Mouse (Mus musculus): Measurements from ENCODE around the gene Hoxa6. TPM values are rescaled to one million over a fixed set of nuclear protein-coding genes. Genes with fewer than 3 reads are reported as not detected.

Hoxa6 gene
- polyA plus RNA-seq, 1 experiment from 2014 or later, result 9.4 TPM

DNA sequence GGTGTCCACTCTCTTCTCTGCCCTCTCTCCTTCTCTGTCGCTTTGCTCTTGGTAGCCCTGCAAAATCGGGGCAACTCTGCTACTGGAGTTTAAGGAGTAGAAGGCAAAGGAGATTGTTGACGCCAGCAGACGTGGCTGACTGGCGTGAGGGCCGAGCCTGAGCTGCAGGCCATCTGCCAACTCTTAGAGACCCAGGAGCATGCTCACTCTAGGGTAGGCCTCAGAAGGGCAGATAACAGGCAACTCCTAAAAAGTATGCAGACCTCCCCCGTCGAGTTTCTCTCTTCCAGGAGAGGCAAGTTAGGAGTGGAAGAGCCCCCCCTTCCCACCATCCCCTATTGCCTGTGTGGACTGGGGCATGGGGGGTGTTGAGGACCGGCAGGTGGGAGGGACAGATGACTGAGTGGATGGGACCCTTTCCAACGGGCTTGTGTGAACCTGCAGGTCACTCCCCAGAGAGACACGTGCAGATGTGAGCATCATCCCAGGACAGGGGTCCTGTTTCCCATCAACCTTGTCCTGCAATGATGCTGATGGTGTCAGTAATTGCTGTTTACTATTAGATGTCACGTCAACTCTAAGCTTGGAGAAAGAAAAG lies 49.3 kb downstream of the Hoxa6 start:
- Histone ChIP-seq H3K36me3 (ENCODE audit: control insufficient read depth, insufficient read depth, low read length) (no peaks in the 10 kb centered on the region), H3K4me3 (ENCODE audit: low read length) (peak overlapping the region; percentile 67), H3K27me3 (replicated peaks; ENCODE audit: control insufficient read depth, insufficient read depth, low read length) (peaks cover 18% of the 10 kb centered on the region), H3K4me1 (ENCODE audit: control insufficient read depth, insufficient read depth, low read depth, low read length) (peaks cover 10% of the 10 kb centered on the region), H3K27ac (ENCODE audit: low read depth, low read length) (peak overlapping the region; percentile 83), H3K9ac (ENCODE audit: low read depth, low read length) (peak overlapping the region; percentile 78), H3K9me3 (ENCODE audit: control insufficient read depth, low read length) (no peaks in the 10 kb centered on the region), H3K4me2 (ENCODE audit: low read length) (peak overlapping the region; percentile 80)
- peak; percentile 13; the same call in 1 of the 2 replicates for ATAC-seq
- WGBS, result 2% methylated on average over 12 of the region's 12 CpGs

- H3K9me3 ChIP-seq (ENCODE audit: control insufficient read depth, low read length), result no peaks in the 10 kb centered on the region
- H3K4me1 ChIP-seq (ENCODE audit: control insufficient read depth, insufficient read depth, low read depth, low read length), result peaks cover 10% of the 10 kb centered on the region
- H3K27me3 ChIP-seq (replicated peaks; ENCODE audit: control insufficient read depth, insufficient read depth, low read length), result peaks cover 19% of the 10 kb centered on the region
- ATAC-seq, result peak; percentile 88
- peak within 1 kb of the TSS; percentile 80 for H3K4me2 ChIP-seq (ENCODE audit: low read length)
- peak within 1 kb of the TSS; percentile 78 for H3K9ac ChIP-seq (ENCODE audit: low read depth, low read length)
- WGBS, result under 1% methylated on average over 48 of the region's 55 CpGs
- peak within 1 kb of the TSS; percentile 83 for H3K27ac ChIP-seq (ENCODE audit: low read depth, low read length)
- H3K4me3 ChIP-seq (ENCODE audit: low read length), result peak within 1 kb of the TSS; percentile 67
- H3K36me3 ChIP-seq (ENCODE audit: control insufficient read depth, insufficient read depth, low read length), result no peaks in the 10 kb centered on the region
Measured at GRCm38 (mm10) chr6:52158276-52159051, 50.1 kb downstream of the Hoxa6 start, which contains the start of gene Hoxa1. TSS of gene Hoxa1 (minus strand) at chr6:52158317.

GRCm38 (mm10) chr6:52157466-52158275 lies 50.9 kb downstream of the Hoxa6 start:
- H3K9ac ChIP-seq (ENCODE audit: low read depth, low read length), result peak overlapping the region; percentile 19; the same call in 1 of the 2 replicates
- WGBS, result 2% methylated on average over 32 of the region's 32 CpGs
- no peaks in the 10 kb centered on the region for H3K9me3 ChIP-seq (ENCODE audit: control insufficient read depth, low read length)
- peaks cover 10% of the 10 kb centered on the region for H3K4me1 ChIP-seq (ENCODE audit: control insufficient read depth, insufficient read depth, low read depth, low read length)
- H3K4me2 ChIP-seq (ENCODE audit: low read length), result peak overlapping the region; percentile 80
- H3K27ac ChIP-seq (ENCODE audit: low read depth, low read length), result no peak overlapping the region
- H3K27me3 ChIP-seq (replicated peaks; ENCODE audit: control insufficient read depth, insufficient read depth, low read length), result peaks cover 21% of the 10 kb centered on the region
- H3K4me3 ChIP-seq (ENCODE audit: low read length), result peak overlapping the region; percentile 67
- no peaks in the 10 kb centered on the region for H3K36me3 ChIP-seq (ENCODE audit: control insufficient read depth, insufficient read depth, low read length)
- ATAC-seq, result peak; percentile 73; the same call in 1 of the 2 replicates

GRCm38 (mm10) chr6:52156551-52157200 lies 51.8 kb downstream of the Hoxa6 start:
- Histone ChIP-seq H3K27ac (ENCODE audit: low read depth, low read length) (no peak overlapping the region), H3K27me3 (replicated peaks; ENCODE audit: control insufficient read depth, insufficient read depth, low read length) (peaks cover 28% of the 10 kb centered on the region), H3K4me1 (ENCODE audit: control insufficient read depth, insufficient read depth, low read depth, low read length) (peaks cover 10% of the 10 kb centered on the region), H3K4me2 (ENCODE audit: low read length) (peak overlapping the region; percentile 80), H3K36me3 (ENCODE audit: control insufficient read depth, insufficient read depth, low read length) (no peaks in the 10 kb centered on the region), H3K4me3 (ENCODE audit: low read length) (peak overlapping the region; percentile 9; the same call in 1 of the 2 replicates), H3K9me3 (ENCODE audit: control insufficient read depth, low read length) (no peaks in the 10 kb centered on the region), H3K9ac (ENCODE audit: low read depth, low read length) (no peak overlapping the region)
- 6% methylated on average over 20 of the region's 20 CpGs for WGBS
- no peak for ATAC-seq

MicroRNA genes within 50 kb of the gene (microRNA counts, 519-probe panel; counts per million panel counts)
- 1,419 counts per million, percentile 12 among the panel's probes with 10 or more counts for microRNA mmu-miR-196b

Small RNA genes within 50 kb of the gene (microRNA-seq; reads per million reads assigned to microRNA genes)
- 179 reads per million, percentile 57 among the genes with 10 or more reads in this experiment for gene Mir196b

Other genes starting within 250 kb of the Hoxa6 start
- 23.8 and 30.3 TPM in 2 replicates for gene Skap2, start 196.2 kb downstream of the Hoxa6 start, polyA plus RNA-seq (2015; fragmentation: Nextera tagmentation; extraction: Ambion mirVana)
- 1.8 and 2.0 TPM in 2 replicates for gene Hoxa1, start 50.4 kb downstream of the Hoxa6 start, polyA plus RNA-seq (2015; fragmentation: Nextera tagmentation; extraction: Ambion mirVana)
- 20.3 and 22.5 TPM in 2 replicates for gene Hoxa2, start 43.9 kb downstream of the Hoxa6 start, polyA plus RNA-seq (2015; fragmentation: Nextera tagmentation; extraction: Ambion mirVana)
- gene 5730596B20Rik, start 31.2 kb downstream of the Hoxa6 start, polyA plus RNA-seq (2015; fragmentation: Nextera tagmentation; extraction: Ambion mirVana), result 3.4 and 3.6 TPM in 2 replicates
- gene Hoxa4, start 17.0 kb downstream of the Hoxa6 start, polyA plus RNA-seq (2015; fragmentation: Nextera tagmentation; extraction: Ambion mirVana), result 5.6 and 8.8 TPM in 2 replicates
- 85.9 and 106 TPM in 2 replicates for gene Hoxa5, start 4.1 kb downstream of the Hoxa6 start, polyA plus RNA-seq (2015; fragmentation: Nextera tagmentation; extraction: Ambion mirVana)
- 12.9 and 13.9 TPM in 2 replicates for gene Hoxa3, start 4.6 kb upstream of the Hoxa6 start, polyA plus RNA-seq (2015; fragmentation: Nextera tagmentation; extraction: Ambion mirVana)
- gene Gm28308, start 4.6 kb upstream of the Hoxa6 start, polyA plus RNA-seq (2015; fragmentation: Nextera tagmentation; extraction: Ambion mirVana), result not detected in 2 replicates
- 9.0 and 21.1 TPM in 2 replicates for gene Hoxa7, start 13.1 kb upstream of the Hoxa6 start, polyA plus RNA-seq (2015; fragmentation: Nextera tagmentation; extraction: Ambion mirVana)
- gene Hoxa9, start 22.4 kb upstream of the Hoxa6 start, polyA plus RNA-seq (2015; fragmentation: Nextera tagmentation; extraction: Ambion mirVana), result 0.48 and 2.4 TPM in 2 replicates
- gene Hoxa10, start 32.1 kb upstream of the Hoxa6 start, polyA plus RNA-seq (2015; fragmentation: Nextera tagmentation; extraction: Ambion mirVana), result 0.70 TPM in 1 of 2 replicates, not detected in the other
- not detected in 2 replicates for gene Hoxa11, start 37.1 kb upstream of the Hoxa6 start, polyA plus RNA-seq (2015; fragmentation: Nextera tagmentation; extraction: Ambion mirVana)
- not detected in 2 replicates for gene Hoxa13, start 52.2 kb upstream of the Hoxa6 start, polyA plus RNA-seq (2015; fragmentation: Nextera tagmentation; extraction: Ambion mirVana)
- gene Evx1, start 104.8 kb upstream of the Hoxa6 start, polyA plus RNA-seq (2015; fragmentation: Nextera tagmentation; extraction: Ambion mirVana), result 1.1 and 1.5 TPM in 2 replicates

Measured in hindbrain, embryonic 16.5 days (tissue).